ENCODE assay signal across 21 mouse cellular contexts in genomic region chr2:17436739-17437440, GRCm38 (mm10).
A peak's percentile ranks its signal among the peaks of the same experiment; 100 is the strongest.
DNase-seq lines count a peak whose midpoint lies in the region; ATAC-seq and TF ChIP-seq lines count a peak whose summit lies in the region.
"Had no signal": no experiment of that assay in that cellular context is flagged by ENCODE, and none has a peak within 500 bp of the region (broad histone marks: within the 10 kb centered on the region; RNA-seq: fewer than 3 reads in every experiment).

No protein-coding gene starts in this region.

- no peak overlapping the region for H3K27ac ChIP-seq in forebrain, embryonic 11.5 days (ENCODE audit: low read depth, low read length)
- H3K27ac ChIP-seq in forebrain, postnatal 0 days (ENCODE audit: low read depth, low read length) = no peak overlapping the region
- no peak overlapping the region for H3K27ac ChIP-seq in neural tube, embryonic 11.5 days (ENCODE audit: low read depth, low read length)
- H3K27ac ChIP-seq in forebrain, embryonic 16.5 days (ENCODE audit: low read length) = no peak overlapping the region
- H3K27ac ChIP-seq: gastrocnemius, adult 2 months; heart, embryonic 13.5 days; limb, embryonic 13.5 days; liver, embryonic 13.5 days had no signal

- no peaks in the 10 kb centered on the region for H3K27me3 ChIP-seq in forebrain, embryonic 11.5 days (ENCODE audit: control insufficient read depth, insufficient read depth, low read length)
- no peaks in the 10 kb centered on the region for H3K27me3 ChIP-seq in forebrain, postnatal 0 days (ENCODE audit: insufficient read depth, low read length)
- H3K27me3 ChIP-seq in neural tube, embryonic 11.5 days (ENCODE audit: control insufficient read depth, insufficient read depth, low read length) = no peaks in the 10 kb centered on the region
- no peaks in the 10 kb centered on the region for H3K27me3 ChIP-seq in forebrain, embryonic 16.5 days (replicated peaks; ENCODE audit: control insufficient read depth, insufficient read depth, low read length)
- H3K27me3 ChIP-seq: heart, embryonic 13.5 days; limb, embryonic 13.5 days; liver, embryonic 13.5 days had no signal

- no peaks in the 10 kb centered on the region for H3K36me3 ChIP-seq in forebrain, embryonic 11.5 days (ENCODE audit: control insufficient read depth, insufficient read depth, low read length)
- H3K36me3 ChIP-seq in forebrain, postnatal 0 days (ENCODE audit: insufficient read depth) = no peaks in the 10 kb centered on the region
- H3K36me3 ChIP-seq in neural tube, embryonic 11.5 days (ENCODE audit: control insufficient read depth, insufficient read depth, low read length) = no peaks in the 10 kb centered on the region
- H3K36me3 ChIP-seq in forebrain, embryonic 16.5 days (ENCODE audit: control insufficient read depth, insufficient read depth) = no peaks in the 10 kb centered on the region
- H3K36me3 ChIP-seq: limb, embryonic 13.5 days; liver, embryonic 13.5 days had no signal

- no peak overlapping the region for H3K9ac ChIP-seq in forebrain, embryonic 11.5 days (ENCODE audit: low read length)
- H3K9ac ChIP-seq in forebrain, postnatal 0 days = no peak overlapping the region
- no peak overlapping the region for H3K9ac ChIP-seq in neural tube, embryonic 11.5 days (ENCODE audit: low read length)
- H3K9ac ChIP-seq in forebrain, embryonic 16.5 days (replicated peaks; ENCODE audit: low read depth, low read length) = no peak overlapping the region
- H3K9ac ChIP-seq: heart, embryonic 13.5 days; limb, embryonic 13.5 days; liver, embryonic 13.5 days; lung, embryonic 14.5 days had no signal

- no peaks in the 10 kb centered on the region for H3K9me3 ChIP-seq in forebrain, embryonic 11.5 days (ENCODE audit: control insufficient read depth, low read length)
- no peaks in the 10 kb centered on the region for H3K9me3 ChIP-seq in forebrain, postnatal 0 days (ENCODE audit: low read length)
- H3K9me3 ChIP-seq in neural tube, embryonic 11.5 days (ENCODE audit: control insufficient read depth, low read length) = no peaks in the 10 kb centered on the region
- no peaks in the 10 kb centered on the region for H3K9me3 ChIP-seq in forebrain, embryonic 16.5 days (ENCODE audit: control insufficient read depth, low read length)
- H3K9me3 ChIP-seq: heart, embryonic 13.5 days; limb, embryonic 13.5 days; liver, embryonic 13.5 days had no signal

- DNase-seq in forebrain, embryonic 11.5 days (ENCODE audit: low spot score) = no peak
- no peak for DNase-seq in forebrain, postnatal 0 days
- DNase-seq in neural tube, embryonic 11.5 days (ENCODE audit: low spot score) = no peak
- DNase-seq in neural tube, embryonic 10.5 days (ENCODE audit: extremely low spot score, low spot score) = no peak
- DNase-seq in testis, postnatal 14 days (ENCODE audit: low spot score) = no peak
- no peak for DNase-seq in layer of hippocampus, postnatal 14 days (ENCODE audit: low spot score in 2 of 2)
- DNase-seq: cerebellum, adult 2 months; gastrocnemius, adult 2 months; heart, adult 11 months; kidney, adult 18-20 months; kidney, postnatal 10 days; layer of hippocampus, postnatal 36 days; liver, embryonic 13.5 days; lung, embryonic 14.5 days; lung, postnatal 36 days; right cerebral cortex, adult 18-20 months; thymus, postnatal 4 days had no signal

- peak; percentile 83 for ATAC-seq in forebrain, embryonic 11.5 days (replicated peaks; ENCODE audit: low FRiP score)
- ATAC-seq in forebrain, postnatal 0 days = no peak
- peak; percentile 55; the same call in 1 of the 2 replicates for ATAC-seq in neural tube, embryonic 11.5 days (ENCODE audit: insufficient read depth, low FRiP score, low TSS enrichment)
- ATAC-seq in forebrain, embryonic 16.5 days = peak; percentile 50; the same call in 1 of the 2 replicates

- peaks cover 6% of the 10 kb centered on the region; the same call in 1 of the 2 replicates for H3K4me1 ChIP-seq in forebrain, embryonic 11.5 days (replicated peaks; ENCODE audit: control insufficient read depth, insufficient read depth, low read length)
- no peaks in the 10 kb centered on the region for H3K4me1 ChIP-seq in forebrain, postnatal 0 days (ENCODE audit: insufficient read depth)
- no peaks in the 10 kb centered on the region for H3K4me1 ChIP-seq in neural tube, embryonic 11.5 days (ENCODE audit: control insufficient read depth, insufficient read depth, low read length)
- H3K4me1 ChIP-seq in forebrain, embryonic 16.5 days (replicated peaks; ENCODE audit: control insufficient read depth, insufficient read depth, low read length) = 0 out of 2 replicates have a peak, but pooled peaks cover 3% of the 10 kb centered on the region
- H3K4me1 ChIP-seq: limb, embryonic 13.5 days; liver, embryonic 13.5 days had no signal

- 38% methylated on average over 10 of the region's 10 CpGs for WGBS in forebrain, embryonic 11.5 days
- WGBS in forebrain, postnatal 0 days = 36% methylated on average over 10 of the region's 10 CpGs
- WGBS in neural tube, embryonic 11.5 days = 57% methylated on average over 10 of the region's 10 CpGs
- WGBS in forebrain, embryonic 16.5 days = 25% methylated on average over 10 of the region's 10 CpGs

- H3K4me2 ChIP-seq in forebrain, embryonic 11.5 days (ENCODE audit: low read depth, low read length, severe bottlenecking) = no peak overlapping the region
- no peak overlapping the region for H3K4me2 ChIP-seq in forebrain, postnatal 0 days (ENCODE audit: low read depth)
- no peak overlapping the region for H3K4me2 ChIP-seq in neural tube, embryonic 11.5 days (ENCODE audit: low read depth)
- no peak overlapping the region for H3K4me2 ChIP-seq in forebrain, embryonic 16.5 days (ENCODE audit: low read length)
- H3K4me2 ChIP-seq: heart, embryonic 13.5 days; limb, embryonic 13.5 days; liver, embryonic 13.5 days; lung, embryonic 14.5 days; midbrain, embryonic 11.5 days had no signal

- no peak overlapping the region for H3K4me3 ChIP-seq in forebrain, embryonic 11.5 days (ENCODE audit: low read depth, low read length)
- no peak overlapping the region for H3K4me3 ChIP-seq in forebrain, postnatal 0 days (ENCODE audit: low read depth, low read length)
- no peak overlapping the region for H3K4me3 ChIP-seq in neural tube, embryonic 11.5 days (ENCODE audit: low read depth, low read length)
- H3K4me3 ChIP-seq in forebrain, embryonic 16.5 days (replicated peaks; ENCODE audit: low read length) = no peak overlapping the region
- H3K4me3 ChIP-seq: gastrocnemius, adult 2 months; heart, embryonic 13.5 days; limb, embryonic 13.5 days; liver, embryonic 13.5 days had no signal

- no peak for TF ChIP-seq CTCF in forebrain, postnatal 0 days (IDR thresholded peaks at IDR 0.05; ENCODE audit: low read depth)
